Mouse (Mus musculus) mouse embryonic stem cell (cell line): ENCODE measurements at regions not wholly inside any gene's neighbourhood (a gene's known extent, or its start where the extent isn't known, plus 50 kb on each side); places are given as distances from the start of the nearest gene placed in this dataset.

Experiments
- in situ Hi-C, 2 experiments: fragments of 300-500 bp; cut with MboI; formaldehyde crosslinking; loops; 1 replicate in 1 of 2; 3 replicates in 1 of 2; pipeline ENCODE4 v1.14.3; 2019 to 2020; ENCODE audit warnings: low sequenced_read_pairs in 2 of 2, low pct_unique_long_range_greater_than_20kb in 1 of 2, mixed read lengths in 1 of 2; ENCODE audit not compliant: unreplicated experiment in 1 of 2

GRCm38 (mm10) chr13:101570034-101570433, 198.0 kb downstream of the Pik3r1 start:
- in situ Hi-C loops: no loop called here

GRCm38 (mm10) chr13:101568985-101569631, 198.9 kb downstream of the Pik3r1 start:
- in situ Hi-C loops: no loop called here

GRCm38 (mm10) chr13:101565323-101565722, 202.7 kb downstream of the Pik3r1 start:
- in situ Hi-C loops: no loop called here

- in situ Hi-C loops: no loop called here
Measured at GRCm38 (mm10) chr13:101555371-101555874, 212.6 kb downstream of the Pik3r1 start.

- in situ Hi-C loops: no loop called here
Measured at GRCm38 (mm10) chr13:101553131-101553549, 214.9 kb downstream of the Pik3r1 start.

- in situ Hi-C loops: no loop called here
Measured at GRCm38 (mm10) chr13:101552451-101552850, 215.6 kb downstream of the Pik3r1 start.

GRCm38 (mm10) chr13:101551068-101551467, 216.9 kb downstream of the Pik3r1 start:
- in situ Hi-C loops: no loop called here

GRCm38 (mm10) chr13:101550526-101550925, 217.5 kb downstream of the Pik3r1 start:
- in situ Hi-C loops: no loop called here

GRCm38 (mm10) chr13:101547887-101548286, 220.1 kb downstream of the Pik3r1 start:
- in situ Hi-C loops: no loop called here

GRCm38 (mm10) chr13:101547365-101547764, 220.7 kb downstream of the Pik3r1 start:
- in situ Hi-C loops: no loop called here

- in situ Hi-C loops: no loop called here
Measured at GRCm38 (mm10) chr13:101545344-101546181, 222.5 kb downstream of the Pik3r1 start.

- in situ Hi-C loops: no loop called here
Measured at GRCm38 (mm10) chr13:101540391-101541191, 227.4 kb downstream of the Pik3r1 start.

- in situ Hi-C loops: no loop called here
Measured at GRCm38 (mm10) chr13:101538110-101538509, 229.9 kb downstream of the Pik3r1 start.

- in situ Hi-C loops: no loop called here
Measured at GRCm38 (mm10) chr13:101536019-101536418, 232.0 kb downstream of the Pik3r1 start.

- in situ Hi-C loops: no loop called here
Measured at GRCm38 (mm10) chr13:101535331-101535866, 232.6 kb downstream of the Pik3r1 start.

GRCm38 (mm10) chr13:101534490-101534889, 233.5 kb downstream of the Pik3r1 start:
- in situ Hi-C loops: no loop called here

GRCm38 (mm10) chr13:101532913-101533312, 235.1 kb downstream of the Pik3r1 start:
- in situ Hi-C loops: no loop called here

GRCm38 (mm10) chr13:101527691-101528090, 240.3 kb downstream of the Pik3r1 start:
- in situ Hi-C loops: no loop called here

GRCm38 (mm10) chr13:101524781-101525180, 243.2 kb downstream of the Pik3r1 start:
- in situ Hi-C loops: no loop called here
